Mouse (Mus musculus) monocyte, adult 5-6 weeks (primary cell): ENCODE data around the gene Ppa1. TPM values are rescaled to one million over a fixed set of nuclear protein-coding genes. Genes with fewer than 3 reads are reported as not detected.

ENCODE experiments used
- ATAC-seq: fragments of 153-309, 156-312 bp; replicated peaks from 2 replicates; pipeline ENCODE4 v1.8.0; 2017; ENCODE audit warnings: mild to moderate bottlenecking; ENCODE audit not compliant: low TSS enrichment, insufficient number of reproducible peaks, severe bottlenecking, poor library complexity, low FRiP score
- total RNA-seq: library from RNA; stranded (forward); fragments of 200-1000, 200-491, 200-594 nt; gene quantifications from 3 replicates; pipeline ENCODE4 v1.2.3, GENCODE M21; 2017

Gene Ppa1
- total RNA-seq, 1 experiment from 2014 or later: 13.3 TPM

DNA sequence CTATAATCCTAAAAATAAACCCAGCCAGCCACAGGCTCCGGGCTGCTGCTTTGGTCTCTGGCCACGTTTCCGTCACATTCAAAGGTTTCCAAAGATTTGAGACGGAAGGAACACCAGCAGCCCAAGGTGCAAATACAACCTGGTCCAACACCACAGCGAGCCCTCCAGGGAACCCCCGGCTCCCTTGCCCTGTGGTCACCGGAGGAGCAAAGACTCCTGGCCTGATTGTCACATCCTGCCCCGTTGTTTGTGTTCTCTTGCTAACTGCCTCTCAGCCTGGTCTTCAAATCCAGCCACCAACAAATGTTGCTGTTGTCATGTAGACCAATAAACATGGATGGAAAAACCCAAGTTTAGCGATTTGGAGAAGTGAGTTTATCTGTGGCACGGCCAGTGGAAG lies 15.9 kb upstream of the Ppa1 start:
- ATAC-seq: no peak

DNA sequence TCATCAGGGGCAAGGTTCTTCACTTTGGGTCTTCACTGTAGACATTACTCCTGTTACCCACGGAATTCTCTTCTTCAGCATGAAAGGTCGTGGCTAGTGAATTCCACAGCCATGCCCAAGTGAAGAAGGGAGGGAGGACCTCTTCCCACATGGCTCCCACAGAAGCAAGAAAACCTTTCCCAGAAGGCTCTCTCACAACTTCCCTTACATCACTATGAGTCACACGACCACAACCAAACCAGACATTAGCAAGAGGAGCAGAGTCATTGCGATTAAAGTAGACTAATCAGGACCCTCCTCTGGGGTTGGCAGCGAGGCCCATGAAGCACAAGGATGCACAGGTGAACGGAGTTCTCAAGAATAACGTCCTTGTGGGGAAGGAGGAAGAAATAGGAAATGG lies 11.3 kb upstream of the Ppa1 start:
- no peak for ATAC-seq

- no peak for ATAC-seq
These were observed 8.0 kb upstream of the Ppa1 start for GRCm38 (mm10) chr10:61640363-61640762.

- no peak for ATAC-seq
These were observed 1.8 kb upstream of the Ppa1 start for GRCm38 (mm10) chr10:61646557-61646956.

DNA sequence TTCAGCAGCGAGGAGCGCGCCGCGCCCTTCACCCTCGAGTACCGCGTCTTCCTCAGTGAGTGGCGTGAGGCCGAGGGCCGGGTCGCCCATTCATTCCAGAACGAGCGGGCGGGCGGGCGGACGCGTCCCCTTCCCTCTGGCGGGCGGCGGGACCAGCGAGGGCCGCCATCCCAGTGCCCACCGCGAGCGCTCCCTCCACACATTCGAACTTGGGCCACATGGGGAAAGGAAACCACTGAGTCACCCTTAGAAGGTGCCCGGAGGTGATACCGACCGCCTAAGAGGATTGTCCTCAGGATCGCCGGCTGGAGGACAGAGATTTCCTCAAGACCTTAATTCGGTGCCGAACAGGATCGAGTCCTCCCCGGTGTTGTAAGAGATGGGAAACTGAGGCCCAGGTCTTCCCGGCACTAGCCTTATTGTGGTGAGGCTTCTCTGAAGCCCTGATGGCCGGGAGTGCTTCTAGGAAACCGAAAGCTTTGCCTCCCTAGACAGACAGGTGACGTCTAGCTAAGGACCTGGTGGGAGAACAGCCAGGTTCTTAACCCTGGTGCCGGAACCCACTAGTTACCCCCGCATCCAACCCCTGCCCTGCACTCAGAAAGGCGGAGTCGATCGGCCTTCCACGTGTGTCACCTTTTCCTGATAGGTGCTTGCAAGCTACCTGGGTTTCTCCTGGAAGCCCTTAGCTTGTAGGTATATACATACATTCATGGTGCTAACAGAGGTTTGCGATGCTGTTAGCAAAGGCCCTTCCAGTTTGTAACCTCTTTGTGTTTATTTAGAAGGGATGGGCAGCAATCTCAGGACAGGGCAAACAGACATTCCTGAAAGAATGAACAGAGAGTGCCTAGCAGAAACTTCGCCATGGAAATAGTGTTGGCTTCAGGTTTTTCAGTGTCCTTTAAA lies 639 bp downstream of the Ppa1 start:
- 0 out of 2 replicates have a peak, but pooled peaks have one; percentile 19 for ATAC-seq

GRCm38 (mm10) chr10:61654105-61654504 lies 5.8 kb downstream of the Ppa1 start:
- ATAC-seq: no peak

DNA sequence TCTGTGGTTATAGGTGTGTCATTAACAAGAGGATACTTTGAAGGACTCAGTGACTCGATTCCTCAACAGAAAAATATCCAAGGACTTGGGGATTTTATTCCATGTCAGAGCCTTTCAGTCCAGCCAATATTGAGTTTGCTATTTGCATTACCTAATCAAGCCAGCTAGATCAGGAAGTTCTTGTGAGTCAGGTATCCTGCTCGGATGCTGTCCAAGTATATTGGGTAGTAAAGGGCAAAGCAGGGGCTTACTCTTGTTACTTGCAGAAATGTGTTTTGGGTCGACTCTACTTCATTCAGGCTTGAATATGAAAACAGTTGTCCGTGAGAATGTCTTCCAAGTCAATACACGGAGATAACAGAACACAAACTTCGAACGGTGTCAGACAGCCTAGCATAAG lies 6.3 kb downstream of the Ppa1 start:
- ATAC-seq: no peak

GRCm38 (mm10) chr10:61655188-61655587 lies 6.8 kb downstream of the Ppa1 start:
- ATAC-seq: no peak

- no peak for ATAC-seq
These were observed 8.9 kb downstream of the Ppa1 start for GRCm38 (mm10) chr10:61656928-61657882.

DNA sequence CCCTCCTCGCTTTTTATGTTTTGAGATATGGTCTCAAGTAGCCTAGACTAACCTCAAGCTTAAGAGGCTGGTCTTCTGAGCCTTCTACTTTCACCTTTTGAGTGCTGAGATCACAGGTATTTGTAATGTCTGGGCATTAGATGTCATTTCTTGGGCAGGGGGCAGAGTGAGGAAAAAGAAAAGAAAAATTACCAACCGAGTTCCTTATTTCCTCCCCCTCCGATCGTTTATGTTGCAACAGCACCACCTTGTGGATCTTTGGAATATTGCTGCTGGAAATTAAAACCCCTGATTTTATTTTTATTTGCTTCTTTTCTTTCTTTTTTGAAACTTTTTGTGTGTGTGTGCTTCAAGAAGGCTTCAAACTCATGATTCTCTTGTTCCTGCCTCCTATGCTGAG lies 9.6 kb downstream of the Ppa1 start:
- 0 out of 2 replicates have a peak, but pooled peaks have one; percentile 62 for ATAC-seq

DNA sequence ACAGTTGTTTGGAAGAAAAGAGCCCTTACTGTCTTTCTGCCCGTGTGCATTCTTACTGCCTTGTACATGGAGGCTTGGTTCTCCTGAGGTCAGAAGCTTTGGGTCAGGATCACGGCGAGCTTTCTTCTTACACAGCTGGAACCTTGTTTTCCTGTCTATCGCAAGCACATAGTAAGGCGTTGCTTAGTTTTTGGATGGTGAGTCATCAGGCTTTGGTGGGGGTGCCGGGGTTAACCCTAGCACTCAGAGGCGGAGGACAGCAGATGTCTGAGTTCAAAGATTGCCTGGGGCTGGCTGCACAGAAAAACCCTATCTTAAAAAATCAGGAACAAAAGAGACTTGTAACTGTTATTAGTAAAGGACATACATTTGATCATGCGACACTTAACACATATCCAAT lies 13.5 kb downstream of the Ppa1 start:
- no peak for ATAC-seq

- ATAC-seq: no peak
These were observed 14.1 kb downstream of the Ppa1 start for GRCm38 (mm10) chr10:61662391-61662988.

- ATAC-seq: no peak
These were observed 16.8 kb downstream of the Ppa1 start for GRCm38 (mm10) chr10:61665111-61665510.

GRCm38 (mm10) chr10:61665651-61666050 lies 17.3 kb downstream of the Ppa1 start:
- no peak for ATAC-seq

DNA sequence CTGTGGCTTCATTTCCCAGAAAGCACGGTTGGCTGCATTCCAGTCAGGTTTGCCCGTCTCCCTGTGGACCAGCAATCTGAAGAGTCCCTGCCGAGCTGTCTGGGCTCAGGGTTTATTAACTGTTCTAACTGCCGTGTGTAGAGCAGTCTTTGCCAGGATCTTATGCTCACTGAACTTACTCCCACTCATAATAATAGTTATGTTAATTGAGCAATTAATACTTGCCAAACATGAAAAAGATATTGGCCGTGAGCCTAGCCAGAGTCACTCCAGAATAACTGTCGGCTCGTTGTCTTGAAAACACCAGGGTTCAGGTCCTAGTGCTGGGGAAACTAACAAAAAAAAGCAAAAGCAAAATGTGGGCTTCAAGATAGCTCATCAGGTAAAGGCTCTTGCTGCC lies 20.9 kb downstream of the Ppa1 start:
- ATAC-seq: no peak

GRCm38 (mm10) chr10:61669896-61670295 lies 21.5 kb downstream of the Ppa1 start:
- ATAC-seq: no peak

DNA sequence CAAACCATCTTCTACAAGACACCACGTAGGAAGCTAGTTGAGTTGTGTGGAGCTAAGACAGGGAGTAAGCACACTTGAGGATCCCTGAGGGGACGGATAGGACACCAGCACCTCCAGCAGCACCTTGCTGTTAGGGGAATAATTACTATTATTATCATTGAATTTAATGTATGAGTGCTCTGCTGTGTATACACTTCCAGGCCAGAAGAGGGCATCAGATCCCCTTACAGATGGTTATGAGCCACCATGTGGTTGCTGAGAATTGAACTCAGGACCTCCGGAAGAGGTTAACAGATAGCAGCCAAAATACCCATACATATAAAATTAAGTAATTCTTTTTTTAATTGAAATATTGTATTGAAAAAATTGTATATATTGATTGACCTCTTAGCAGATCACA lies 22.4 kb downstream of the Ppa1 start:
- ATAC-seq: no peak; the same call in 1 of the 2 replicates

GRCm38 (mm10) chr10:61675935-61676334 lies 27.6 kb downstream of the Ppa1 start:
- no peak for ATAC-seq

DNA sequence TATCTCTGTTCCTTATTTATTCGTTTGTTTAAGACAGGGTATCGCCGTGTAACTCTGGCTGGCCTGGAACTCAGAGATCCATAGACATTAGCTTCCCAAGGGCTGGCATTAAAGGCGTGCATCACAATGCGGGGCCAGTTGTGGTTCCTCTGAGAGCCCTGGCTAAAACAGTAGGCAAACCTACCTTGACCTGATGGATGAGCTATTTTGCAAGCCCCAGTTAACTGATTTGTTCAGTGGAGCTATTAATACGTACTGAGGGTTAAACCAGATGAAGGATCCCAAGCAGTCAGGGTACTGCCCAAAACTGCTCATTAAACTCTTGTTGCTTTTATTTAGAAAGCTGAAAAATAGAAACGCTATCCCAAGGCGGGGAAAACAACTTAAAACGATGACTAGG lies 31.2 kb downstream of the Ppa1 start:
- ATAC-seq: no peak
